Mouse (Mus musculus): ENCODE data around the gene Cisd1. TPM values are rescaled to one million over a fixed set of nuclear protein-coding genes. Genes with fewer than 3 reads are reported as not detected.
A peak's percentile ranks its signal among the peaks of the same experiment; 100 is the strongest.
"Not testable (repeated sequence)": the region's sequence is repeated elsewhere in the genome, so short reads cannot be mapped to it uniquely, and the experiment has no call there.

Cisd1 gene
- 103 and 108 TPM in 2 replicates for polyA plus RNA-seq (2014; fragmentation: Nextera tagmentation; extraction: Ambion mirVana)

- Histone ChIP-seq H3K4me3 (ENCODE audit: low read depth, low read length) (peak within 1 kb of the TSS; percentile 93), H3K4me1 (replicated peaks; ENCODE audit: control insufficient read depth, insufficient read depth, low read length) (peaks cover 25% of the 10 kb centered on the region), H3K4me2 (ENCODE audit: low read length) (peak within 1 kb of the TSS; percentile 80), H3K9ac (ENCODE audit: low read length) (peak within 1 kb of the TSS; percentile 79), H3K9me3 (ENCODE audit: control insufficient read depth, low read length) (no peaks in the 10 kb centered on the region), H3K27ac (ENCODE audit: low read depth) (0 out of 2 replicates have a peak within 1 kb of the TSS, but pooled peaks have one; percentile 7), H3K27me3 (replicated peaks; ENCODE audit: control insufficient read depth, insufficient read depth, low read length) (no peaks in the 10 kb centered on the region), H3K36me3 (ENCODE audit: control insufficient read depth, insufficient read depth, low read length) (no peaks in the 10 kb centered on the region)
- ATAC-seq (replicated peaks; ENCODE audit: low FRiP score, low TSS enrichment, low read depth) = peak; percentile 70
- under 1% methylated on average over 60 of the region's 60 CpGs for WGBS
- peak; percentile 93 for DNase-seq (ENCODE audit: low spot score)
Measured at GRCm38 (mm10) chr10:71344579-71345143, at the start of gene Cisd1. TSS of gene Cisd1 (minus strand) at chr10:71344954.

DNA sequence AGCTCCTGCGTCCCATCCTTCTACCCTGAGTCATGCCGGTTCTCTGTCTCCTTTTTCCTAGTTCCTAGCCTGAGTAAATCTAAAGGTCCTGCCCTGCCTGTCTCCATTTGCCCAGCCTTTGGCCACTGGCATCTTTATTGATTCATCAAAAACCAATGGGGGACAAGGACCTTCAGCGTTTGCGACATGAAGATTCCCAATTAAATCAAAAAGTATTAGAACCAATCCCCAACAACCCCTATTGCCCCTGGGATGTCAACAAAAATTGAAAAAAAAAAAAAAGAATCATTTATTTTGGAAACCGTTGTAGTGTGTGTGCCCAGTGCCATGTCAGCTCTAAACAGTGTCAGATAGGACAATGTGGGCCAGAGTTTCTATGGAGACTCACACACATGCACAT, 44.6 kb upstream of the Cisd1 start:
- Histone ChIP-seq H3K4me1 (replicated peaks; ENCODE audit: control insufficient read depth, insufficient read depth, low read length) (no peaks in the 10 kb centered on the region), H3K4me3 (ENCODE audit: low read depth, low read length) (no peak overlapping the region), H3K4me2 (ENCODE audit: low read length) (no peak overlapping the region), H3K36me3 (ENCODE audit: control insufficient read depth, insufficient read depth, low read length) (no peaks in the 10 kb centered on the region), H3K27ac (ENCODE audit: low read depth) (no peak overlapping the region), H3K9ac (ENCODE audit: low read length) (no peak overlapping the region), H3K27me3 (replicated peaks; ENCODE audit: control insufficient read depth, insufficient read depth, low read length) (no peaks in the 10 kb centered on the region), H3K9me3 (ENCODE audit: control insufficient read depth, low read length) (no peaks in the 10 kb centered on the region; the same call in 1 of the 2 replicates)
- WGBS = 90% methylated on average over 5 of the region's 5 CpGs
- ATAC-seq (replicated peaks; ENCODE audit: low FRiP score, low TSS enrichment, low read depth) (no peak), DNase-seq (ENCODE audit: low spot score) (no peak)

DNA sequence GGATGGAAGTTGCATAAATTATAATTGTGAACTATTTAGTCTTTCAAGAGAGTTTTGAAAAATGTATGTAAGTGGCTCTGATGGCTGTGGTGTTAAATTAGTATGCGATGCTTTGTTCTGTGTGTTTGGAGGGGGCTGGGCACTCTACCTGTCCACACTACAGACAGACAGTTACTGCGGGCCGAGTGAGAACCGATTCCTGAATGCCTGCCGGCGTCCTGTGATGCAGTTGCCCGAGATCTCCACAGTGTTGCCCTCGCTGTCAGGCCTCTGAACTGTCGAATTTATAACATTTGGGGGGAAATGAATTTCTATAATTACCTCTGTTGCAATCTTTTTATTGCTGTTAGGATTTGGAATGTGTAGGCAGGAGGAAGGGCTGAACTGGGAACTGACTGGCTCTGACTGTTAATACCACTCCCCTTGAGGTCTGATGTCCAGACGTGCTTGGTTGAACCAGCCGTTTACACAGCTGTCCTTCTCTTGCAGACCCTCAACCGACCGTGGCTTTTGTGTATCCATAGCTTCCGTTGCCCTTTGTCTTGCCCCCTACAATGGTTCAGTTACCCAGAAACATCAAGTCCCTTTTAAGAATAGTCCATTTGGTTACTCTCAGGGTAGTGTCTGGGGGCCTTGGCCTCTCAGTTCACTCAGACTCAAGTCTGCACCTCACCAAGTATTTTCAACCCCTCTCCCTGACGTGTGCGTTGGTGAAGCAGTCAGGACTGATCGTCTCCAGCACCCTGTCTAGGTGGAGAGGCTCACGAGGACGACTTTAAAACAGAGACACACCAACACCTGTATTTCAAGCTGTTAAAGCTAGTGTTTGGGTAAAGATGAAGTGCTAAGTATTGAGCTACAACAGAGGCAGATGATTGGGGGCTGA, 39.6 kb upstream of the Cisd1 start:
- Histone ChIP-seq H3K9me3 (ENCODE audit: control insufficient read depth, low read length) (no peaks in the 10 kb centered on the region), H3K4me3 (ENCODE audit: low read depth, low read length) (no peak overlapping the region), H3K9ac (ENCODE audit: low read length) (no peak overlapping the region), H3K4me1 (replicated peaks; ENCODE audit: control insufficient read depth, insufficient read depth, low read length) (no peaks in the 10 kb centered on the region), H3K36me3 (ENCODE audit: control insufficient read depth, insufficient read depth, low read length) (peaks cover 20% of the 10 kb centered on the region), H3K27me3 (replicated peaks; ENCODE audit: control insufficient read depth, insufficient read depth, low read length) (no peaks in the 10 kb centered on the region), H3K4me2 (ENCODE audit: low read length) (no peak overlapping the region), H3K27ac (ENCODE audit: low read depth) (no peak overlapping the region)
- no peak; the same call in 1 of the 2 replicates for ATAC-seq (replicated peaks; ENCODE audit: low FRiP score, low TSS enrichment, low read depth)
- no peak for DNase-seq (ENCODE audit: low spot score)
- WGBS = 68% methylated on average over 19 of the region's 19 CpGs

- WGBS = 75% methylated on average over 6 of the region's 6 CpGs
- DNase-seq (ENCODE audit: low spot score); H3K9ac ChIP-seq (ENCODE audit: low read length); H3K27me3 ChIP-seq (replicated peaks; ENCODE audit: control insufficient read depth, insufficient read depth, low read length); ATAC-seq (replicated peaks; ENCODE audit: low FRiP score, low TSS enrichment, low read depth); H3K4me1 ChIP-seq (replicated peaks; ENCODE audit: control insufficient read depth, insufficient read depth, low read length); H3K4me3 ChIP-seq (ENCODE audit: low read depth, low read length); H3K27ac ChIP-seq (ENCODE audit: low read depth); H3K4me2 ChIP-seq (ENCODE audit: low read length); H3K9me3 ChIP-seq (ENCODE audit: control insufficient read depth, low read length): not testable (repeated sequence)
- H3K36me3 ChIP-seq (ENCODE audit: control insufficient read depth, insufficient read depth, low read length) = peaks cover 26% of the 10 kb centered on the region
Measured at GRCm38 (mm10) chr10:71383552-71383924, 38.8 kb upstream of the Cisd1 start.

GRCm38 (mm10) chr10:71382858-71383551, 38.3 kb upstream of the Cisd1 start:
- no peak overlapping the region for H3K4me3 ChIP-seq (ENCODE audit: low read depth, low read length)
- H3K27me3 ChIP-seq (replicated peaks; ENCODE audit: control insufficient read depth, insufficient read depth, low read length) = no peaks in the 10 kb centered on the region
- no peaks in the 10 kb centered on the region for H3K9me3 ChIP-seq (ENCODE audit: control insufficient read depth, low read length)
- peaks cover 31% of the 10 kb centered on the region for H3K36me3 ChIP-seq (ENCODE audit: control insufficient read depth, insufficient read depth, low read length)
- no peak overlapping the region for H3K9ac ChIP-seq (ENCODE audit: low read length)
- H3K27ac ChIP-seq (ENCODE audit: low read depth) = no peak overlapping the region
- H3K4me1 ChIP-seq (replicated peaks; ENCODE audit: control insufficient read depth, insufficient read depth, low read length) = no peaks in the 10 kb centered on the region
- 62% methylated on average over 8 of the region's 8 CpGs for WGBS
- H3K4me2 ChIP-seq (ENCODE audit: low read length) = no peak overlapping the region
- ATAC-seq (replicated peaks; ENCODE audit: low FRiP score, low TSS enrichment, low read depth) (no peak), DNase-seq (ENCODE audit: low spot score) (no peak)

- Histone ChIP-seq H3K4me3 (ENCODE audit: low read depth, low read length) (no peak overlapping the region), H3K27ac (ENCODE audit: low read depth) (no peak overlapping the region)
- ATAC-seq (replicated peaks; ENCODE audit: low FRiP score, low TSS enrichment, low read depth) = no peak
Measured at GRCm38 (mm10) chr10:71382109-71382508, 37.4 kb upstream of the Cisd1 start.

DNA sequence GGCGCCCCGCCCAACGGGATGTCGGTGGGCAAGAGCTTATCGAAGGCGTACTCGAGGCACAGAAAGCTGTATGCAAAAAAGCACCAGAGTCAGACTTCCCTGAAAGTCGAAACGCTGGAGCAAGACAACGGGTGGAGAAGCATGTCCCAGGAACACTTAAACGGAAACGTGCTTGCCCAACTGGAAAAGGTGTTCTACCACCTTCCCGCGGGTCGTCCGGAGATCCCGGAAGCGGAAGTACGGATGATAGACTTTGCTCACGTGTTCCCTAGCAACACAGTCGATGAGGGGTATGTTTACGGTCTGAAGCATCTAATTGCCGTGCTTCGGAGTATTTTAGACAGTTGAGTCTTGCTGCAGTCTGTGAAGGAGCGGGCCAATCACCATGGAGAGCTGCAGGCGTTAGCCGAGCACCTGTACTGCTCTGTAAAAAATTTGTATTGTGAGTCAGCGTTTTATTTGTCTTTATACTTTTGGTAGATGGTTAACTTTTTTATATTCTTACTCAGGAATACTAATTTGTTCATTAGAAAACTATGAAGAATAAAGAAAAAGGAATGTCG, 36.8 kb upstream of the Cisd1 start:
- 84% methylated on average over 29 of the region's 29 CpGs for WGBS
- peaks cover 40% of the 10 kb centered on the region for H3K36me3 ChIP-seq (ENCODE audit: control insufficient read depth, insufficient read depth, low read length)
- H3K4me1 ChIP-seq (replicated peaks; ENCODE audit: control insufficient read depth, insufficient read depth, low read length) = no peaks in the 10 kb centered on the region
- DNase-seq (ENCODE audit: low spot score) (no peak), ATAC-seq (replicated peaks; ENCODE audit: low FRiP score, low TSS enrichment, low read depth) (0 out of 2 replicates have a peak, but pooled peaks have one; percentile 22)
- no peaks in the 10 kb centered on the region for H3K27me3 ChIP-seq (replicated peaks; ENCODE audit: control insufficient read depth, insufficient read depth, low read length)
- no peak overlapping the region for H3K27ac ChIP-seq (ENCODE audit: low read depth)
- no peak overlapping the region for H3K9ac ChIP-seq (ENCODE audit: low read length)
- H3K4me2 ChIP-seq (ENCODE audit: low read length) = no peak overlapping the region
- no peaks in the 10 kb centered on the region for H3K9me3 ChIP-seq (ENCODE audit: control insufficient read depth, low read length)
- H3K4me3 ChIP-seq (ENCODE audit: low read depth, low read length) = no peak overlapping the region

More at GRCm38 (mm10) chr10:71382109-71382508, 37.4 kb upstream of the Cisd1 start:
- 72% methylated on average over 7 of the region's 7 CpGs for WGBS
- Histone ChIP-seq H3K4me1 (replicated peaks; ENCODE audit: control insufficient read depth, insufficient read depth, low read length) (no peaks in the 10 kb centered on the region), H3K4me2 (ENCODE audit: low read length) (no peak overlapping the region), H3K27me3 (replicated peaks; ENCODE audit: control insufficient read depth, insufficient read depth, low read length) (no peaks in the 10 kb centered on the region), H3K9me3 (ENCODE audit: control insufficient read depth, low read length) (no peaks in the 10 kb centered on the region), H3K9ac (ENCODE audit: low read length) (no peak overlapping the region), H3K36me3 (ENCODE audit: control insufficient read depth, insufficient read depth, low read length) (peaks cover 35% of the 10 kb centered on the region)
- no peak for DNase-seq (ENCODE audit: low spot score)

DNA sequence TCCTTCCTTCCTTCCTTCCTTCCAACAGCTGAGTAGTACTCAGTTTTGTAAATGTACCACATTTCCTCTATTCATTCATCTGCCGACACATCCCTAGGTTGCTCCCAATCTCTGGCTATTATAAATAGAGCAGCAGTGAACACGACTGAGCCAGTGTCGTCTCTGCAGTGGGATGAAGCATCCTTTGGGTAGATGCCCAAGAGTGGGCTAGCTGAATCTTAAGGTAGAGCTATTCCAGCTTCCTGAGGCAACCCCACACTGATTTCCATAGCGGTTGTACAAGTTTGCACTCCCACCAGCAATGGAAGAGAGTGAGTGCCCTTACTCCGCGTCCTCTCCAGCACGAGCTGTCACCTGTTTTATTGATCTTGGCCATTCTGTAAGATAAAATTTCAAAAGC, 35.7 kb upstream of the Cisd1 start:
- ATAC-seq (replicated peaks; ENCODE audit: low FRiP score, low TSS enrichment, low read depth) (no peak), DNase-seq (ENCODE audit: low spot score) (no peak)
- Histone ChIP-seq H3K9ac (ENCODE audit: low read length) (no peak overlapping the region), H3K4me1 (replicated peaks; ENCODE audit: control insufficient read depth, insufficient read depth, low read length) (no peaks in the 10 kb centered on the region), H3K36me3 (ENCODE audit: control insufficient read depth, insufficient read depth, low read length) (peaks cover 42% of the 10 kb centered on the region), H3K27me3 (replicated peaks; ENCODE audit: control insufficient read depth, insufficient read depth, low read length) (no peaks in the 10 kb centered on the region), H3K9me3 (ENCODE audit: control insufficient read depth, low read length) (no peaks in the 10 kb centered on the region), H3K4me2 (ENCODE audit: low read length) (no peak overlapping the region), H3K27ac (ENCODE audit: low read depth) (no peak overlapping the region), H3K4me3 (ENCODE audit: low read depth, low read length) (no peak overlapping the region)
- 89% methylated on average over 7 of the region's 7 CpGs for WGBS
